Mouse (Mus musculus): ENCODE measurements around the gene Elp1.

Gene Elp1

GRCm38 (mm10) chr4:56801907-56802668 is at the start of gene Elp1, which contains the start of gene Fam206a:
Gene Elp1, minus strand, starts transcription at chr4:56802331.
Gene Fam206a, plus strand, starts transcription at chr4:56802345.
- DNase-seq (ENCODE audit: low spot score), result peak; percentile 93

- DNase-seq (ENCODE audit: low spot score), result no peak
Observed at GRCm38 (mm10) chr4:56850724-56851123, 48.6 kb upstream of the Elp1 start.

GRCm38 (mm10) chr4:56848044-56848443 is 45.9 kb upstream of the Elp1 start:
- DNase-seq (ENCODE audit: low spot score), result no peak

- DNase-seq (ENCODE audit: low spot score), result no peak
Observed at GRCm38 (mm10) chr4:56847400-56847799, 45.3 kb upstream of the Elp1 start.

GRCm38 (mm10) chr4:56845896-56846533 is 43.9 kb upstream of the Elp1 start:
- DNase-seq (ENCODE audit: low spot score), result no peak

- DNase-seq (ENCODE audit: low spot score), result no peak
Observed at GRCm38 (mm10) chr4:56844911-56845310, 42.8 kb upstream of the Elp1 start.

- DNase-seq (ENCODE audit: low spot score), result no peak
Observed at GRCm38 (mm10) chr4:56843963-56844362, 41.8 kb upstream of the Elp1 start.

- no peak for DNase-seq (ENCODE audit: low spot score)
Observed at GRCm38 (mm10) chr4:56842501-56842900, 40.4 kb upstream of the Elp1 start.

GRCm38 (mm10) chr4:56840297-56840696 is 38.2 kb upstream of the Elp1 start:
- DNase-seq (ENCODE audit: low spot score), result no peak

GRCm38 (mm10) chr4:56837661-56838060 is 35.5 kb upstream of the Elp1 start:
- no peak for DNase-seq (ENCODE audit: low spot score)

- no peak for DNase-seq (ENCODE audit: low spot score)
Observed at GRCm38 (mm10) chr4:56831998-56832397, 29.9 kb upstream of the Elp1 start.

GRCm38 (mm10) chr4:56831013-56831609 is 29.0 kb upstream of the Elp1 start:
- DNase-seq (ENCODE audit: low spot score), result peak; percentile 46

- peak; percentile 74 for DNase-seq (ENCODE audit: low spot score)
Observed at GRCm38 (mm10) chr4:56829511-56829921, 27.4 kb upstream of the Elp1 start.

- no peak for DNase-seq (ENCODE audit: low spot score)
Observed at GRCm38 (mm10) chr4:56828932-56829331, 26.8 kb upstream of the Elp1 start.

GRCm38 (mm10) chr4:56824231-56824630 is 22.1 kb upstream of the Elp1 start:
- no peak for DNase-seq (ENCODE audit: low spot score)

GRCm38 (mm10) chr4:56820017-56820550 is 18.0 kb upstream of the Elp1 start:
- DNase-seq (ENCODE audit: low spot score), result no peak

- no peak for DNase-seq (ENCODE audit: low spot score)
Observed at GRCm38 (mm10) chr4:56815131-56815530, 13.0 kb upstream of the Elp1 start.

GRCm38 (mm10) chr4:56812096-56812495 is 10.0 kb upstream of the Elp1 start:
- no peak for DNase-seq (ENCODE audit: low spot score)

GRCm38 (mm10) chr4:56811642-56812041 is 9.5 kb upstream of the Elp1 start:
- DNase-seq (ENCODE audit: low spot score), result no peak

GRCm38 (mm10) chr4:56809050-56809449 is 6.9 kb upstream of the Elp1 start:
- no peak for DNase-seq (ENCODE audit: low spot score)

- DNase-seq (ENCODE audit: low spot score), result no peak
Observed at GRCm38 (mm10) chr4:56802669-56803150, 579 bp upstream of the Elp1 start.

- no peak for DNase-seq (ENCODE audit: low spot score)
Observed at GRCm38 (mm10) chr4:56791373-56791772, 10.8 kb downstream of the Elp1 start.

GRCm38 (mm10) chr4:56771065-56771464 is 31.1 kb downstream of the Elp1 start:
- no peak for DNase-seq (ENCODE audit: low spot score)
